Mouse (Mus musculus) limb, embryonic 10.5 days (tissue): Measurements from ENCODE around the gene Trp53tg5. TPM values are rescaled to one million over a fixed set of nuclear protein-coding genes. Genes with fewer than 3 reads are reported as not detected.

ENCODE experiments used
- DNase-seq: peaks from one replicate; pipeline ENCODE4 v3.0.0-alpha.2; 2017; ENCODE audit warnings: low spot score
- H3K27ac ChIP-seq: fragments of 300-500 bp; sonication (generic); 2 replicates; pipeline ENCODE4 v1.5.1; 2016; ENCODE audit warnings: mild to moderate bottlenecking
- H3K27me3 ChIP-seq: fragments of 300-500 bp; sonication (generic); 2 replicates; pipeline ENCODE4 v1.6.1; 2016; ENCODE audit warnings: low read depth, mild to moderate bottlenecking; ENCODE audit not compliant: poor library complexity, severe bottlenecking
- H3K36me3 ChIP-seq: fragments of 300-500 bp; sonication (generic); 2 replicates; pipeline ENCODE4 v1.6.1; 2016; ENCODE audit warnings: mild to moderate bottlenecking, moderate library complexity
- H3K4me1 ChIP-seq: fragments of 300-500 bp; sonication (generic); 2 replicates; pipeline ENCODE4 v1.6.1; 2016
- H3K4me3 ChIP-seq: fragments of 300-500 bp; sonication (generic); 2 replicates; pipeline ENCODE4 v1.5.1; 2016; ENCODE audit warnings: mild to moderate bottlenecking, moderate library complexity
- H3K9me3 ChIP-seq: fragments of 300-500 bp; sonication (generic); replicated peaks from 2 replicates; pipeline ENCODE4 v1.6.1; 2016; ENCODE audit warnings: mild to moderate bottlenecking
- WGBS: fragments of 180-500 bp; shearing (Covaris S2); methylation state at CpG from one replicate; pipeline ENCODE4 v1.1.7; 2016; 5-methylcytosine and 5-hydroxymethylcytosine counted together
- polyA plus RNA-seq: library from polyadenylated mRNA; unstranded; fragments of >200 nt; fragmentation: Nextera tagmentation; extraction: Ambion mirVana; gene quantifications from 2 replicates; pipeline ENCODE4 v1.2.1, GENCODE M21; 2016

Gene Trp53tg5
- polyA plus RNA-seq, 1 experiment from 2014 or later = not detected

GRCm38 (mm10) chr2:164421306-164421705 is 52.2 kb downstream of the Trp53tg5 start:
- Histone ChIP-seq H3K27me3 (no peaks in the 10 kb centered on the region), H3K4me3 (no peak overlapping the region), H3K36me3 (peaks cover 11% of the 10 kb centered on the region), H3K9me3 (no peaks in the 10 kb centered on the region), H3K4me1 (peaks cover 30% of the 10 kb centered on the region), H3K27ac (no peak overlapping the region)
- no peak for DNase-seq
- 90% methylated on average over 7 of the region's 7 CpGs for WGBS

Other genes starting within 250 kb of the Trp53tg5 start
- not detected in 2 replicates for gene Svs2, start 235.3 kb downstream of the Trp53tg5 start, polyA plus RNA-seq
- not detected in 2 replicates for gene Svs3b, start 217.1 kb downstream of the Trp53tg5 start, polyA plus RNA-seq
- not detected in 2 replicates for gene Svs4, start 195.3 kb downstream of the Trp53tg5 start, polyA plus RNA-seq
- not detected in 2 replicates for gene Svs3a, start 184.5 kb downstream of the Trp53tg5 start, polyA plus RNA-seq
- gene Svs6, start 157.0 kb downstream of the Trp53tg5 start, polyA plus RNA-seq = not detected in 2 replicates
- not detected in 2 replicates for gene Svs5, start 141.0 kb downstream of the Trp53tg5 start, polyA plus RNA-seq
- 0.46 TPM in 1 of 2 replicates, not detected in the other for gene Slpi, start 84.6 kb downstream of the Trp53tg5 start, polyA plus RNA-seq
- 0.03 TPM in 1 of 2 replicates, not detected in the other for gene Rbpjl, start 70.6 kb downstream of the Trp53tg5 start, polyA plus RNA-seq
- 0.15 and 3.0 TPM in 2 replicates for gene Matn4, start 68.6 kb downstream of the Trp53tg5 start, polyA plus RNA-seq
- 22.1 and 24.2 TPM in 2 replicates for gene Sdc4, start 29.8 kb downstream of the Trp53tg5 start, polyA plus RNA-seq
- 54.4 and 54.5 TPM in 2 replicates for gene Sys1, start 16.8 kb downstream of the Trp53tg5 start, polyA plus RNA-seq
- 2.2 and 3.2 TPM in 2 replicates for gene Gm20458, start 12.8 kb downstream of the Trp53tg5 start, polyA plus RNA-seq
- gene Dbndd2, start 12.4 kb upstream of the Trp53tg5 start, polyA plus RNA-seq = 0.70 and 2.1 TPM in 2 replicates
- 35.7 and 37.5 TPM in 2 replicates for gene Pigt, start 23.8 kb upstream of the Trp53tg5 start, polyA plus RNA-seq
- 35.5 and 40.0 TPM in 2 replicates for gene Wfdc2, start 88.7 kb upstream of the Trp53tg5 start, polyA plus RNA-seq
- gene Spint3, start 99.7 kb upstream of the Trp53tg5 start, polyA plus RNA-seq = not detected in 2 replicates
- not detected in 2 replicates for gene Wfdc6a, start 111.7 kb upstream of the Trp53tg5 start, polyA plus RNA-seq
- not detected in 2 replicates for gene Eppin, start 119.9 kb upstream of the Trp53tg5 start, polyA plus RNA-seq
- not detected in 2 replicates for gene Wfdc6b, start 139.8 kb upstream of the Trp53tg5 start, polyA plus RNA-seq
- not detected in 2 replicates for gene Wfdc8, start 139.9 kb upstream of the Trp53tg5 start, polyA plus RNA-seq
- not detected in 2 replicates for gene Wfdc16, start 165.1 kb upstream of the Trp53tg5 start, polyA plus RNA-seq
- not detected in 2 replicates for gene Wfdc10, start 182.3 kb upstream of the Trp53tg5 start, polyA plus RNA-seq
- gene Wfdc9, start 182.9 kb upstream of the Trp53tg5 start, polyA plus RNA-seq = not detected in 2 replicates
- gene Wfdc11, start 200.4 kb upstream of the Trp53tg5 start, polyA plus RNA-seq = not detected in 2 replicates
- not detected in 2 replicates for gene Wfdc13, start 211.4 kb upstream of the Trp53tg5 start, polyA plus RNA-seq
- gene Spint4, start 224.8 kb upstream of the Trp53tg5 start, polyA plus RNA-seq = not detected in 2 replicates
- gene Spint5, start 241.6 kb upstream of the Trp53tg5 start, polyA plus RNA-seq = not detected in 2 replicates